Mouse (Mus musculus) ES-Bruce4 (cell line): ENCODE measurements at regions not wholly inside any gene's neighbourhood (a gene's known extent, or its start where the extent isn't known, plus 50 kb on each side); places are given as distances from the start of the nearest gene placed in this dataset.

Experiments
- CTCF ChIP-seq: IDR thresholded peaks from one replicate; pipeline ENCODE4 v1.8.1; 2011; ENCODE audit warnings: low read depth, low read length
- EP300 ChIP-seq: IDR thresholded peaks from 2 replicates; pipeline ENCODE4 v1.6.1; 2011; ENCODE audit warnings: low read depth, low read length; ENCODE audit not compliant: insufficient read depth
- POLR2A ChIP-seq: IDR thresholded peaks from one replicate; pipeline ENCODE4 v1.8.1; 2011; ENCODE audit warnings: low read length; ENCODE audit not compliant: insufficient read depth

DNA sequence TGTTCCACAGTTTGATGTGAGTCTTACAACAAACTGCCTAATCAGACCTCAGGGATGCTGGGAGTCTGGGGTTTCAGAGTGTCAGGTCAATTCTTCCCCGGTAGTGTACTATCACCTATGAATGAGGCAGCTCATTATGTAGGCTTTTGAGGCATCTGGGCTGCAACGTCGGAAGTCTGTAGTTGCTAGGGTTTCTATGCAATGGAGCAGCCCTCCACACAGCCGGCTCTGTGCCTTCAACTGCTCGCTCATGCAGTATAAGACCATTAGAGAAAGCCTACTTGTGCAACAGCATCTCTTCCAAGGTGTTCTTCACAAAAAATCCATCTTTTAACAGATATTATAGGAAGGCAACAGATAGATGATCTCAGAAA is 418.4 kb upstream of the Nrp1 start:
- TF ChIP-seq POLR2A (no peak), CTCF (no peak), EP300 (no peak)
